Mouse (Mus musculus) heart, adult 11 months (tissue): ENCODE results near the gene Akr1a1.
"Not testable (repeated sequence)": the region's sequence is repeated elsewhere in the genome, so short reads cannot be mapped to it uniquely, and the experiment has no call there.

Experiments used
- DNase-seq: peaks from one replicate; pipeline ENCODE4 v3.0.0; 2022

Akr1a1 gene

DNA sequence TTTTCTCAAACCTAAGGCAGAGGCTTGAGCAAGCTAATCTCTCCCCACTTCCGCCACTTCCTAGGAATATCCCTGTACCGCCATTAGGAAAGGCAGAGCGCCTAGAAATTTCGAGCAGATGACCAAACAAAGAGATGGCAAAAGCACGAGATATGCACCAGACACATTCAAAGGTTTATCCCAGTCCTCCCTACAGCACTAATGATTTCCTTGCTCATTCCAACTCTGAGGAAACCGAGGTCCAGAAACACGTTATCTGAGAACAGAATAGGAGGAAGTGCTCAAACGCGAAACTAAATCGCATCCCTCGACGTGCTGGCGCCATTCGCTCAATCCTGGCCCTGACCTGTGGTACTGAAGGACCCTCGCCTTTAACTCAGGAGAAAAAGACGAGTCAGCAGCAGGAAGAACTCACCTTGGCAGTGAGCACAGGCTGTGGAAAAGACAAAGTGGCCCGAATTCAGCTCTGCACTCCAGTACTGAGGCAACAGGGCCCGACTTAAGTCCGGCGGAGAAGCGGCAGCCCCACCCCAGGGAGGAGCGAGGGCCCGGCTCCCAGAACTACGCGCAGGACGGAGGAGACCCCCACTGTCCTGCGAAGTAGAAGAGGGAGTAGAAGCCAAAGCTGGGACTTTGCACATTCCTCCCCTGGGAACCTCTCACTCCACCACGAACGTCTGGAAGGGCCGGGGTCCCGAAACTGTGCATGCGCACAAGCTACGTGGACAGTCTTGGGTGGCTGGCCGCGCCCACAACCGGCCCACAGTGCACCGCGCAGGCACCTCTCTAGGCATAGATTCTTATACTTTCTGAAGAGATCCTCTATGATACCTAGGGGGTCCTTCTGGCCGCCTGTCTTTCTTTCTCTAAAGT lies at the start of gene Akr1a1:
TSS of gene Akr1a1 (minus strand) at position 757 of the 873 bp plus-strand sequence.
- peak; percentile 100 for DNase-seq

DNA sequence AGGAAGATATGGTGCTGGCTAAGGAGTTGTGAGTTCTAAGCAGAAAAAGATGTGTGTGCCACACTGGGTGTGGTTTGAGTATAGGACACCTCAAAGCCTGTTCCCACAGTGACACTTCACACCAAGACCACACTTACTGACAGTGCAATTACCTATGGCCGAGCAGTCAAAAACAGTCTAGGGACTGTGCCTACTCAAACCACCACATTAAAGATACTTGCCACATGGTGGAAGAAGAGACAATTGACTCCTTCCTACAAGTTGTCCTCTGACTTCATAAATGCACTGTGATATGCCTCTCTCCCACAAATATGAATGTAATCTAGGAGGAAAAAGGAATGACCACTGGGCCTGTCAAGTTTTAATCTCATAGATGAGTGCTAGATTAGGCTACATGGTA lies 49.5 kb upstream of the Akr1a1 start:
- DNase-seq: no peak

GRCm38 (mm10) chr4:116698693-116699342 lies 47.3 kb upstream of the Akr1a1 start:
- DNase-seq: no peak

DNA sequence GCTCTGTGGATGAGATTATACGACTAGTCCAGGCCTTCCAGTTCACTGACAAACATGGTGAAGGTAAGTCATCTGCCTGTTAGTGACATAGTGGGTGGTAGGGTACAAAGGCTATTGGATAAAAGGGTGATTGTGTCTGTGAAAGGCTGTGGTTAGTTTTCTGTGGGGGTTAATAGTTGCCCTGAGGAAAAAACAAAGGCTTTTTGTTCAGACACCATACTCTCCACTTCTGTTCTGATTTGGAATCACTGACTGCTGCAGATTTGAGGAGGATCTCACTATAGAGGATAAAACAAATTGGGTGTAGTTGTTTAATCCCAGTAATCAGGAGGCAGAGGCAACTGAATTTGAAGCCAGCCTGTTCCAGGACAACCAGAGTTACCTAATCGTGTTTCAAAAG lies 42.3 kb upstream of the Akr1a1 start:
- no peak for DNase-seq

GRCm38 (mm10) chr4:116692146-116692545 lies 40.7 kb upstream of the Akr1a1 start:
- no peak for DNase-seq

DNA sequence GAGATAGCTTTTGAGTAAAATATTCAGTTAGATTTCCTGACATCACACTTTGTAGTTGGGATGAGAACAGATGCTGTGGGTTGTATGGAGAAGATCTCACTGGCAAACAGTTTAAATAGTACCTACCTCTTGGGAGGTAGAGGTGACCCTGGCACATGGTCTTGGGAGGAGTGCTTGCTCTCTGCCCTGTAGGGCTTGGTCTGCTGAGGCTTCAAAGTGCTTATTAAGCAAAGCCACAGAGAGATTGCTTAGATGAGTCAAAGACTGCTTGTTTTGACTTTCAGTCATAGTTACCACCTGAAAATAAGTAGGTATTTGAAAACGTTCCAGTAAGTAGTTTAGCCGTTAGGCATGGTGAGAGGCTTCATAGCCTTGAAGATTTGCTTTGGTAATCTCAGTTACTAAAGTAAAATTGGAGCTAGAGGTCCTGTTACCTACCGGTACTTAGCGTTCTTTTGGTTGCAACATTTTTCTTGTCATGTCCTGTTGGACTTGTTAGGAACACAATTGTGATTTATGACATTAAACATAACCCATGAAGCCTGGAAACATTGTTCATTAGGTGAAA lies 37.9 kb upstream of the Akr1a1 start:
- no peak for DNase-seq

GRCm38 (mm10) chr4:116687041-116687440 lies 35.6 kb upstream of the Akr1a1 start:
- DNase-seq: peak; percentile 70

GRCm38 (mm10) chr4:116685402-116686061 lies 34.1 kb upstream of the Akr1a1 start, which contains the start of gene Prdx1:
Prdx1 (plus strand) TSS chr4:116685544.
- peak; percentile 100 for DNase-seq

DNA sequence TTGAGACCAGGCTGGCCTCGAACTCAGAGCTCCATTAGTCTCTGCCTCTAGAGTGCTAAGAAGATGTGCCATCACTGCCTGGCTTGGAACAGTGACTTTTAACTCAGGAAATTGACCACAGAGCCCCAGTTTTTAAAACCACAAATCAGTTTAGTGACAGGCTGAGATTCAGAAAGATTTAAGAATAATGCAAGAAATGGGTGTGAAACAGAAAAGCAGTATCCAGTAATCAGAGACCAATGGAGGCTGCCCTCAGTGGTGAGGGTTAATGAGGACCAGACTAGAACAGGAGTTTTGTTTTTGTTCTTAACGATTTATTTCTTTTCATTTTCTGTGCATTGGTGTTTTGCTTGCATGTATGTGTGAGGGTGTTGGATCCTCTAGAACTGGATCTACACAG lies 33.2 kb upstream of the Akr1a1 start:
- DNase-seq: no peak

GRCm38 (mm10) chr4:116683957-116684356 lies 32.5 kb upstream of the Akr1a1 start:
- no peak for DNase-seq

GRCm38 (mm10) chr4:116680521-116680920 lies 29.0 kb upstream of the Akr1a1 start:
- DNase-seq: not testable (repeated sequence)

GRCm38 (mm10) chr4:116679141-116679540 lies 27.7 kb upstream of the Akr1a1 start:
- DNase-seq: no peak

DNA sequence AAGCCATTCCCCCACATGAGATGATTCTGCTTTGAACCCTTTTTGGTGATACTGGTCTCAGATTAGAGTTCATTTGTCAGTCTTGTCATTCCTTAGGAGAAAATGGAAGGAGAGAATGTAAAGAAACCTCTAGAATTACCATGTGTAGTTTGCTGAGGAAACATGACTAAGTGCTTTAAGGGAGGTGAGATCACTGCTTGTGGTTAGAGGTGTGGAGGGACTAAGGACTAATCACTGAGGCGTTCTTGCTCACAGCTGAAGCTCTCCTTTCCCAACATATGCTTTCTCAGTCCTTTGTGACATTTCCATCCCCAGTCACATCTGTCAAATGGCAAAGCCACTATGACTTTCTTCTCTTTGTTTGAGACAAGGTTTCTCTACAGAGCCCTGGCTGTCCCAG lies 26.3 kb upstream of the Akr1a1 start:
- no peak for DNase-seq

DNA sequence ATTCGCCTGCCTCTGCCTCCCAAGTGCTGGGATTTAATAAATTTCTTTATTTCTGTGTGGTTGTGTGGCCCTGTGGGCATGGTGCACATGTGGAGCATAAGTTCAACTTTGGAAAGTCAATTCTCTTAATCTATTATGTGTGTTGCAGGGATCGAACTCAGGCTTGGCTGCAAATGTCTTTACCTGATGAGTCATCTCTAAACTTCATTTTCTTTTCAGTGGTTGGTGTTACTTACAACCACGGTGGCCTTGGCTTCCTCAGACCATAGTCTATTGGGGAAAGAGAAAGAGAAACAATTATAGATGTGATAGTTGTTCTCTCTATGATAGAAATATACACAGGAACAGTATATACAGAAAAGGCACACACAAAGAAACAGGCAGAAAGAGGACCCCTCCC lies 24.5 kb upstream of the Akr1a1 start:
- DNase-seq: peak; percentile 37

DNA sequence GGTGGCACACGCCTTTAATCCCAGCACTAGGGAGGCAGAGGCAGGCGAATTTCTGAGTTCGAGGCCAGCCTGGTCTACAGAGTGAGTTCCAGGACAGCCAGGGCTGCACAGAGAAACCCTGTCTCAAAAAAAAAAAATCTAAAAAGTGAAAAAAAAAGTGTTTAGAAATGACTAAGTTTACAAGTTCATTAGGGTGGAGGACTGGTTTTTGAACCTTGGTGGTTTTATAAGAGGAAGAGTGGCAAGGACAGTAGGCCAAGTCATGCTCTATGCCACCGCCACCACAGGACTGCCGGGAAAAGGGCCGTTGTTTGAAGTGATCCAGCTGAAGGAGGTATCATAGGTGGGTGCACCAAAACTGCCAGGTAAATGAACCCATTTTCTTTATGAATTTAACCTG lies 23.3 kb upstream of the Akr1a1 start:
- DNase-seq: peak; percentile 31

- DNase-seq: peak; percentile 97
These were observed 21.3 kb upstream of the Akr1a1 start for GRCm38 (mm10) chr4:116672785-116673184.

DNA sequence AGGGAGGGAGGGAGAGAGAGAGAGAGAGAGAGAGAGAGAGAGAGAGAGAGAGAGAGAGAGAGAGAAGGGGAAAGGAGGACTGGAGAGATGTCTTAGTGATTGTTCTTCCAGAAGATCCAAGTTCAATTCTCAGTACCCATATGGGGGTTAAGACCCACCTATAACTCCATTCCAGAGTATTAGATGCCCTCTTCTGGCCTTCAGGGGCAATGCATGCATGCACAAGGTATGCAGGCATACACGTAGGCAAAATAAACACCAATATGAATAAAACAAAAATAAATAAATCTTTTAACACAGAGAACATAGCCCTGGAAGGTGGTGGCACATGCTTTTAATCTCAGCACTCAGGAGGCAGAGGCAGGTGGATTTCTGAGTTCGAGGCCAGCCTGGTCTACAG lies 17.8 kb upstream of the Akr1a1 start:
- DNase-seq: no peak

GRCm38 (mm10) chr4:116668145-116668544 lies 16.7 kb upstream of the Akr1a1 start:
- peak; percentile 96 for DNase-seq

DNA sequence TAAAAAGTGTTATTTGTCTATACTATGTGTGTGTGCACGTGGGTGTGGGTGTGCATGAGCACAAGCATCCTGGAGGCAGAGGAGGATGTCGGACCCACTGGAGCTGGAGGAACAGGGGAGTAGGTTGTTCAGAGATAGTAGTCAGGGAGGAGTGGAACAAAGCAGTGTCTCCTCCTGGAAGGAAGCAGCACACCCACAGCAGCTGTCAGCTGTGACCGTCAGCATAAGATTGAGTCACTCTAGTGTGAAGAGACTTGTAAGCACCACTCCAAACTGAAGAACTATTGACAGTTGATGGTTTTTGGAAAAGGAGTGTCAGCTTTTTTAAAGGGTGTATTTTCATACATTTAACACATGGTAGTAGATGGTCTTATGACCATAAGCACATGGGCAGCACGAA lies 15.1 kb upstream of the Akr1a1 start:
- DNase-seq: peak; percentile 89

DNA sequence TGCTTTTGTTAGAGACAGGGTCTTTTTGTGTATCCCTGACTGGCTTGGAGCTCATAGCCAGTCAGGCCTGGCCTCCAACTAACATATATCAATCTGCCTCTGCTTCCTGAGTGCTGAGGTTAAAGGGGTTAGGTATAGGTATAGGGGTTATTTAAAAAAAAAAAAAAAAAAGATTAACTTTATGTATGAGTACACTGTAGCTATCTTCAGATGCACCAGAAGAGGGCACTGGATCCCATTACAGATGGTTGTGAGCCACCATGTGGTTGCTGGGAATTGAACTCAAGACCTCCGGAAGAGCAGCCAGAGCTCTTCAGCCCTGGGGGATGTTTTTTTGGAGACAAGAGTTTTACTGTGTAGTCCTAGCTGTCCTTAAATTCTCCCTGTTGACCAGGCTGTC lies 10.5 kb upstream of the Akr1a1 start:
- no peak for DNase-seq

- no peak for DNase-seq
These were observed 9.3 kb upstream of the Akr1a1 start for GRCm38 (mm10) chr4:116660829-116661228.

- DNase-seq: not testable (repeated sequence)
These were observed 8.4 kb upstream of the Akr1a1 start for GRCm38 (mm10) chr4:116659916-116660315.

DNA sequence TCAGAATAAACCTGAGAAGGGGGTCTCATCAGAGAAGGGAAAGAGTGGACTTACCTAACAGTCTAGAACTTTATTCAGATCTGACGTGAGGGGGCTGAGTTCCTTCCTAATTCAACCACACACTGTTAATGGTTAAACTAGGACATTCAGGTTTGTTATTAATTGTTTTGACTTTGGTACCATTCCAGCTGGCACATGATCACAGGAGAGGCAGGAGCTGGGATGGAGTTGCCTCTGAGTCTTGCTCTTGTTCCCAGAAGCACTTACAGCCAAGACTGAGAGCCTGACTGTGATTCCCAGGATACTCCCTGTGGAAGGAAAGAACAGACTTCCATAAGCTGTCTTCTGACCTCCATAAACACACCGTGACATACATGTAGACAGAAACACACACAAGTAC lies 8.0 kb upstream of the Akr1a1 start:
- no peak for DNase-seq
